Mouse (Mus musculus) heart, embryonic 16.5 days (tissue): ENCODE results near the gene Med15. TPM values are rescaled to one million over a fixed set of nuclear protein-coding genes. Genes with fewer than 3 reads are reported as not detected.

Experiments
- ATAC-seq: fragments of 200-750 bp; cut with Nextera tagmentation; replicated peaks from 2 replicates; pipeline ENCODE4 v1.8.0; 2017; ENCODE audit warnings: moderate number of reproducible peaks; ENCODE audit not compliant: insufficient read depth, low FRiP score; ENCODE audit errors: extremely low read depth
- H3K27ac ChIP-seq: fragments of 300-500 bp; sonication (generic); 2 replicates; pipeline ENCODE4 v1.5.1; 2014; ENCODE audit warnings: mild to moderate bottlenecking, low read length, control low read depth, moderate library complexity
- H3K27me3 ChIP-seq: fragments of 300-500 bp; sonication (generic); 2 replicates; pipeline ENCODE4 v1.6.1; 2014; ENCODE audit warnings: low read length, mixed read lengths; ENCODE audit not compliant: control insufficient read depth, insufficient read depth
- H3K36me3 ChIP-seq: fragments of 300-500 bp; sonication (generic); 2 replicates; pipeline ENCODE4 v1.6.1; 2014; ENCODE audit not compliant: control insufficient read depth, insufficient read depth
- H3K4me1 ChIP-seq: fragments of 300-500 bp; sonication (generic); 2 replicates; pipeline ENCODE4 v1.6.1; 2014; ENCODE audit warnings: low read length, mixed read lengths; ENCODE audit not compliant: control insufficient read depth, insufficient read depth
- H3K4me2 ChIP-seq: fragments of 300-500 bp; sonication (generic); 2 replicates; pipeline ENCODE4 v1.6.1; 2014; ENCODE audit warnings: low read depth, mild to moderate bottlenecking, control low read depth, low read length
- H3K4me3 ChIP-seq: fragments of 300-500 bp; sonication (generic); 2 replicates; pipeline ENCODE4 v1.5.1; 2014; ENCODE audit warnings: mild to moderate bottlenecking, control low read depth, low read length
- H3K9ac ChIP-seq: fragments of 300-500 bp; sonication (generic); 2 replicates; pipeline ENCODE4 v1.6.1; 2014; ENCODE audit warnings: low read length, control low read depth
- H3K9me3 ChIP-seq: fragments of 300-500 bp; sonication (generic); replicated peaks from 2 replicates; pipeline ENCODE4 v1.6.1; 2016; ENCODE audit warnings: low read length; ENCODE audit not compliant: control insufficient read depth
- WGBS: fragments of 180-500 bp; shearing (Covaris S2); extraction: QIAGEN DNeasy Blood & Tissue Kit; methylation state at CpG from one replicate; pipeline ENCODE4 v1.1.7; 2014; 5-methylcytosine and 5-hydroxymethylcytosine counted together
- polyA plus RNA-seq: library from polyadenylated mRNA; unstranded; fragments of >200 nt; fragmentation: Nextera tagmentation; extraction: Ambion mirVana; gene quantifications from 2 replicates; pipeline ENCODE4 v1.2.1, GENCODE M21; 2015

The Med15 gene
- polyA plus RNA-seq: 32.3 and 35.9 TPM in 2 replicates

GRCm38 (mm10) chr16:17732841-17733340 is at the start of gene Med15:
Med15 (minus strand) TSS chr16:17732891.
- no peaks in the 10 kb centered on the region for H3K9me3 ChIP-seq
- H3K27me3 ChIP-seq: peaks cover 3% of the 10 kb centered on the region; the same call in 1 of the 2 replicates
- H3K9ac ChIP-seq: no peak within 1 kb of the TSS
- 16% methylated on average over 3 of the region's 3 CpGs for WGBS
- no peaks in the 10 kb centered on the region for H3K36me3 ChIP-seq
- H3K4me1 ChIP-seq: no peaks in the 10 kb centered on the region
- H3K4me3 ChIP-seq: no peak within 1 kb of the TSS
- no peak within 1 kb of the TSS for H3K27ac ChIP-seq
- ATAC-seq: no peak
- H3K4me2 ChIP-seq: no peak within 1 kb of the TSS

- Histone ChIP-seq H3K27ac (no peak overlapping the region), H3K4me2 (no peak overlapping the region), H3K36me3 (peaks cover 17% of the 10 kb centered on the region), H3K4me3 (no peak overlapping the region), H3K9me3 (no peaks in the 10 kb centered on the region), H3K27me3 (no peaks in the 10 kb centered on the region), H3K4me1 (no peaks in the 10 kb centered on the region), H3K9ac (no peak overlapping the region)
- ATAC-seq: no peak
- WGBS: 68% methylated on average over 1 of the region's 1 CpGs
Measured at GRCm38 (mm10) chr16:17779692-17780091, 47.0 kb upstream of the Med15 start.

GRCm38 (mm10) chr16:17778223-17778622 is 45.5 kb upstream of the Med15 start:
- Histone ChIP-seq H3K4me1 (no peaks in the 10 kb centered on the region), H3K9me3 (no peaks in the 10 kb centered on the region), H3K4me3 (no peak overlapping the region), H3K9ac (no peak overlapping the region), H3K27me3 (no peaks in the 10 kb centered on the region), H3K4me2 (no peak overlapping the region), H3K36me3 (peaks cover 11% of the 10 kb centered on the region), H3K27ac (no peak overlapping the region)
- 72% methylated on average over 4 of the region's 4 CpGs for WGBS
- ATAC-seq: no peak

- Histone ChIP-seq H3K36me3 (peaks cover 13% of the 10 kb centered on the region), H3K27me3 (no peaks in the 10 kb centered on the region), H3K27ac (no peak overlapping the region), H3K9me3 (no peaks in the 10 kb centered on the region), H3K4me2 (no peak overlapping the region), H3K4me1 (no peaks in the 10 kb centered on the region), H3K9ac (no peak overlapping the region), H3K4me3 (no peak overlapping the region)
- no peak for ATAC-seq
- WGBS: 65% methylated on average over 11 of the region's 11 CpGs
Measured at GRCm38 (mm10) chr16:17776828-17777227, 44.1 kb upstream of the Med15 start.

- Histone ChIP-seq H3K4me3 (no peak overlapping the region), H3K4me2 (no peak overlapping the region), H3K4me1 (peaks cover 6% of the 10 kb centered on the region; the same call in 1 of the 2 replicates), H3K9ac (no peak overlapping the region), H3K36me3 (peaks cover 19% of the 10 kb centered on the region), H3K9me3 (no peaks in the 10 kb centered on the region), H3K27ac (no peak overlapping the region), H3K27me3 (no peaks in the 10 kb centered on the region)
- ATAC-seq: no peak
- 65% methylated on average over 4 of the region's 4 CpGs for WGBS
Measured at GRCm38 (mm10) chr16:17771117-17771865, 38.6 kb upstream of the Med15 start.

- Histone ChIP-seq H3K9me3 (no peaks in the 10 kb centered on the region), H3K9ac (no peak overlapping the region), H3K4me2 (no peak overlapping the region), H3K4me1 (peaks cover 6% of the 10 kb centered on the region; the same call in 1 of the 2 replicates), H3K27ac (peak overlapping the region; percentile 50), H3K27me3 (no peaks in the 10 kb centered on the region), H3K4me3 (no peak overlapping the region), H3K36me3 (peaks cover 30% of the 10 kb centered on the region)
- 46% methylated on average over 7 of the region's 7 CpGs for WGBS
- 0 out of 2 replicates have a peak, but pooled peaks have one; percentile 63 for ATAC-seq
Measured at GRCm38 (mm10) chr16:17768834-17769233, 36.1 kb upstream of the Med15 start.

GRCm38 (mm10) chr16:17764108-17764511 is 31.4 kb upstream of the Med15 start:
- H3K4me1 ChIP-seq: peaks cover 9% of the 10 kb centered on the region
- H3K4me3 ChIP-seq: no peak overlapping the region
- H3K4me2 ChIP-seq: no peak overlapping the region
- WGBS: 63% methylated on average over 4 of the region's 4 CpGs
- no peaks in the 10 kb centered on the region for H3K9me3 ChIP-seq
- no peak overlapping the region for H3K27ac ChIP-seq
- ATAC-seq: no peak
- H3K36me3 ChIP-seq: peaks cover 19% of the 10 kb centered on the region
- no peak overlapping the region for H3K9ac ChIP-seq
- H3K27me3 ChIP-seq: no peaks in the 10 kb centered on the region

GRCm38 (mm10) chr16:17761074-17761473 is 28.4 kb upstream of the Med15 start:
- Histone ChIP-seq H3K36me3 (peaks cover 10% of the 10 kb centered on the region; the same call in 1 of the 2 replicates), H3K4me3 (no peak overlapping the region), H3K9me3 (no peaks in the 10 kb centered on the region), H3K9ac (no peak overlapping the region), H3K27me3 (no peaks in the 10 kb centered on the region), H3K27ac (no peak overlapping the region), H3K4me2 (0 out of 2 replicates have a peak overlapping the region, but pooled peaks have one; percentile 98), H3K4me1 (peaks cover 12% of the 10 kb centered on the region)
- 49% methylated on average over 1 of the region's 1 CpGs for whole genome bisulfite sequencing
- ATAC-seq: no peak

- Histone ChIP-seq H3K27me3 (no peaks in the 10 kb centered on the region), H3K4me3 (peak overlapping the region; percentile 72), H3K36me3 (peaks cover 6% of the 10 kb centered on the region; the same call in 1 of the 2 replicates), H3K4me2 (peak overlapping the region; percentile 98), H3K4me1 (peaks cover 12% of the 10 kb centered on the region), H3K27ac (no peak overlapping the region), H3K9ac (no peak overlapping the region), H3K9me3 (no peaks in the 10 kb centered on the region)
- no peak for ATAC-seq
- 37% methylated on average over 8 of the region's 8 CpGs for WGBS
Measured at GRCm38 (mm10) chr16:17760657-17761056, 28.0 kb upstream of the Med15 start.
